Comparison of ENCODE assay signal across 15 mouse cellular contexts in the genomic region with DNA sequence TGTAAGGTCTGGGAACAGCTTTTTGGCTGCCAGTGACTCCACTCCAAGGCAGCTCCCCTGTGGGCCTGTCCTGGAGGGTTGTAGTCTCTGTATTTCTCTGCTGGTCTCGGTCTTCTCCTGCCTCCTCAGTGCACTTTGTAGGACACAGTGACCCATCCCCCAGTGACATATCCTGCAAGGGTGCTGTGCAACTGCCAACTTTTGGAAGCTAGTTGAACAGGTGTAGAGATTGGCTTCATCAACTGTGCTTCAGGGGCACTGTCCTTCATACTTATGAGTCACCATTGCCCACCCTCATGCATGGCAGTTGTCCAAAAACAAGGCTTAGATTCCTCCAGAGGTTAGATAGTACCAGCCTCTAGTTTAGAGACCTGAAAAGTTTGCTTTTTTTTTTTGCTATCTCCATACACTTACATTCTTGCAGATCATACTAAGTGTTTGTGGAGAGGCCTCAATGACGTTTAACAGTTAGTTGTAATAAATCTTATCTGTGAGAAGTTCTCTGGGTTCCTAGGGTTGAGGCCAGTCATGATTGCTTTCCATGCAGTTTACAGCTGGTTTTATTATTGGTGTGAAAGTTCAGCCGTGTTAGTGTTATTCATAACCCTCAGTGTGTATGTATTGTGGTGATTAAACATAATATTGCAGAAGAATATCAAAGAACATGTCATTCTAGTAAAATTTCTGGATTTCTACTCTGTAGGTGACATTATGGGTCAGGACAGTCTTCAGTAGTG. TPM values are rescaled to one million over a fixed set of nuclear protein-coding genes. Genes with fewer than 3 reads are reported as not detected.
DNase-seq lines count a peak whose midpoint lies in the region; ATAC-seq and TF ChIP-seq lines count a peak whose summit lies in the region.
"Had no signal": no experiment of that assay in that cellular context is flagged by ENCODE, and none has a peak within 500 bp of the region (broad histone marks: within the 10 kb centered on the region; RNA-seq: fewer than 3 reads in every experiment).

No protein-coding gene starts in this region.

- intact Hi-C loops in gastrocnemius, adult 2 months (cut with DNase I) = no loop called here
- intact Hi-C loops in gastrocnemius, postnatal 14 days (cut with DNase I; ENCODE audit: low total_unique reads) = no loop called here

- peaks cover 4% of the 10 kb centered on the region for H3K79me3 ChIP-seq in C2C12 (ENCODE audit: low read depth)

- no peaks in the 10 kb centered on the region for H3K36me3 ChIP-seq in C2C12 (ENCODE audit: control insufficient read depth, insufficient read depth)
- peaks cover 5% of the 10 kb centered on the region; the same call in 1 of the 2 replicates for H3K36me3 ChIP-seq in erythroblast, embryonic 14.5 days (ENCODE audit: control insufficient read depth)
- H3K36me3 ChIP-seq: hindbrain, embryonic 15.5 days; limb, embryonic 10.5 days; neural tube, embryonic 13.5 days had no signal

- TF ChIP-seq CTCF in gastrocnemius, adult 2 months (IDR thresholded peaks at IDR 0.05) = no peak
- no peak for TF ChIP-seq CTCF in C2C12 (IDR thresholded peaks at IDR 0.05; ENCODE audit: control insufficient read depth, insufficient read depth, insufficient read length)

- no peaks in the 10 kb centered on the region for H3K9me3 ChIP-seq in erythroblast, embryonic 14.5 days (ENCODE audit: control insufficient read depth, low read length)
- H3K9me3 ChIP-seq: hindbrain, embryonic 15.5 days; limb, embryonic 10.5 days; neural tube, embryonic 13.5 days had no signal

- no peak overlapping the region for H3ac ChIP-seq in C2C12 (ENCODE audit: control insufficient read depth, insufficient read length, low read depth)

- no peaks in the 10 kb centered on the region for H3K27me3 ChIP-seq in C2C12 (ENCODE audit: control insufficient read depth, insufficient read depth, insufficient read length)
- no peaks in the 10 kb centered on the region for H3K27me3 ChIP-seq in erythroblast, embryonic 14.5 days (ENCODE audit: control insufficient read depth)
- H3K27me3 ChIP-seq: CH12.LX; hindbrain, embryonic 15.5 days; neural tube, embryonic 13.5 days had no signal

- peaks cover 15% of the 10 kb centered on the region for H3K79me2 ChIP-seq in C2C12 (ENCODE audit: control insufficient read depth, insufficient read depth)

- H3K4me1 ChIP-seq in erythroblast, embryonic 14.5 days (ENCODE audit: control insufficient read depth) = peaks cover 32% of the 10 kb centered on the region
- H3K4me1 ChIP-seq: hindbrain, embryonic 15.5 days had no signal

- DNase-seq in gastrocnemius, adult 2 months = peak; percentile 41
- DNase-seq in gastrocnemius, postnatal 14 days = no peak
- no peak for DNase-seq in right cerebral cortex, postnatal 14 days
- DNase-seq in ovary, postnatal 14 days (ENCODE audit: low spot score) = no peak
- DNase-seq: forebrain, postnatal 0 days; midbrain, embryonic 14.5 days; thymus, postnatal 36 days had no signal

- no peak overlapping the region for H3K4me3 ChIP-seq in gastrocnemius, adult 2 months
- H3K4me3 ChIP-seq in C2C12 (ENCODE audit: insufficient read depth, poor library complexity, severe bottlenecking) = no peak overlapping the region
- peak overlapping the region; percentile 26 for H3K4me3 ChIP-seq in erythroblast, embryonic 14.5 days (replicated peaks)
- H3K4me3 ChIP-seq: hindbrain, embryonic 15.5 days; limb, embryonic 10.5 days; neural tube, embryonic 13.5 days had no signal

- ATAC-seq in megakaryocyte-erythroid progenitor cell, adult 5-6 weeks (replicated peaks; ENCODE audit: low FRiP score, low TSS enrichment, poor library complexity, severe bottlenecking) = 0 out of 2 replicates have a peak, but pooled peaks have one; percentile 38
- no peak for ATAC-seq in activated CD4-positive, CD25-positive, alpha-beta regulatory T cell, adult 4 months

- peak overlapping the region; percentile 79 for H3K27ac ChIP-seq in gastrocnemius, adult 2 months
- H3K27ac ChIP-seq: hindbrain, embryonic 15.5 days; limb, embryonic 10.5 days; neural tube, embryonic 13.5 days had no signal

TF ChIP-seq in C2C12, 6 proteins besides CTCF, POLR2A, EP300 and RAD21:
- TF ChIP-seq USF1 (IDR thresholded peaks at IDR 0.05; ENCODE audit: low read depth) (no peak), MYOG (IDR thresholded peaks at IDR 0.05; ENCODE audit: control insufficient read depth, extremely low read depth, insufficient read length) (no peak), MYOD1 (IDR thresholded peaks at IDR 0.05; ENCODE audit: control insufficient read depth, insufficient read length, low read depth) (peak; percentile 92), MAX (IDR thresholded peaks at IDR 0.05) (no peak), CEBPB (IDR thresholded peaks at IDR 0.05; ENCODE audit: low read depth) (no peak), FOSL1 (IDR thresholded peaks at IDR 0.05; ENCODE audit: insufficient read depth, low read length, poor library complexity, severe bottlenecking) (no peak)

RNA-seq across cellular contexts. Expression of gene AL731706.1, which starts 29.2 kb away (rescaled TPM):
- 10 to 100 TPM; 22.5 to 28.0 TPM for total RNA-seq in gastrocnemius, adult 2 months (2021)
- 10 to 100 TPM; 13.3 to 15.9 TPM for total RNA-seq in gastrocnemius, postnatal 14 days (2021)
- 31.1 TPM for polyA plus RNA-seq in C2C12 (2012; fragmentation: generic; extraction: Trizol)
- 0.08 TPM in 2 replicates for polyA plus RNA-seq in erythroblast, embryonic 14.5 days (2012)
- total RNA-seq in megakaryocyte-erythroid progenitor cell, adult 5-6 weeks (2014; fragmentation: Nextera tagmentation) = 3.5 TPM in 1 of 2 replicates, not detected in the other
- total RNA-seq in megakaryocyte-erythroid progenitor cell, adult 5-6 weeks (2017) = 8.2 and 10.9 TPM in 2 replicates
- polyA plus RNA-seq in activated CD4-positive, CD25-positive, alpha-beta regulatory T cell, adult 4 months (2017; shearing (Covaris generic)) = 10 to 100 TPM; 13.5 to 15.4 TPM

RNA-seq across cellular contexts. Expression of gene Mkks, which starts 29.2 kb away (rescaled TPM):
- 10 to 100 TPM; 33.5 to 38.2 TPM for total RNA-seq in gastrocnemius, adult 2 months (2021)
- 10 to 100 TPM; 16.2 to 23.4 TPM for total RNA-seq in gastrocnemius, postnatal 14 days (2021)
- polyA plus RNA-seq in C2C12 (2012; fragmentation: generic; extraction: Trizol) = 5.2 TPM
- polyA plus RNA-seq in erythroblast, embryonic 14.5 days (2012) = 0.07 TPM in 1 of 2 replicates, not detected in the other
- 11.2 and 21.7 TPM in 2 replicates for total RNA-seq in megakaryocyte-erythroid progenitor cell, adult 5-6 weeks (2014; fragmentation: Nextera tagmentation)
- 12.5 and 16.4 TPM in 2 replicates for total RNA-seq in megakaryocyte-erythroid progenitor cell, adult 5-6 weeks (2017)
- polyA plus RNA-seq in activated CD4-positive, CD25-positive, alpha-beta regulatory T cell, adult 4 months (2017; shearing (Covaris generic)) = 10 to 100 TPM; 16.7 to 19.8 TPM

RNA-seq across cellular contexts. Expression of gene Slx4ip, which starts 29.4 kb away (rescaled TPM):
- 1 to 10 TPM; 2.6 to 4.8 TPM for total RNA-seq in gastrocnemius, adult 2 months (2021)
- 1 to 10 TPM; 2.4 to 2.7 TPM for total RNA-seq in gastrocnemius, postnatal 14 days (2021)
- polyA plus RNA-seq in C2C12 (2012; fragmentation: generic; extraction: Trizol) = 1.1 TPM
- polyA plus RNA-seq in erythroblast, embryonic 14.5 days (2012) = 0.05 and 0.07 TPM in 2 replicates
- total RNA-seq in megakaryocyte-erythroid progenitor cell, adult 5-6 weeks (2014; fragmentation: Nextera tagmentation) = 8.2 and 9.1 TPM in 2 replicates
- 5.4 and 7.6 TPM in 2 replicates for total RNA-seq in megakaryocyte-erythroid progenitor cell, adult 5-6 weeks (2017)
- polyA plus RNA-seq in activated CD4-positive, CD25-positive, alpha-beta regulatory T cell, adult 4 months (2017; shearing (Covaris generic)) = 1 to 10 TPM; 4.4 to 5.0 TPM

RNA-seq across cellular contexts. Expression of gene AL731706.2, which starts 34.9 kb away (rescaled TPM):
- 10 to 100 TPM; 15.3 to 37.8 TPM for total RNA-seq in gastrocnemius, adult 2 months (2021)
- total RNA-seq in gastrocnemius, postnatal 14 days (2021) = 10 to 100 TPM; 16.9 to 26.8 TPM
- 11.8 TPM for polyA plus RNA-seq in C2C12 (2012; fragmentation: generic; extraction: Trizol)
- polyA plus RNA-seq in erythroblast, embryonic 14.5 days (2012) = not detected in 2 replicates
- total RNA-seq in megakaryocyte-erythroid progenitor cell, adult 5-6 weeks (2014; fragmentation: Nextera tagmentation) = 20.4 TPM in 1 of 2 replicates, not detected in the other
- total RNA-seq in megakaryocyte-erythroid progenitor cell, adult 5-6 weeks (2017) = not detected in 2 replicates
- 10 to 100 TPM in 1 of 2 experiments, not detected in 1; 26.6 TPM for polyA plus RNA-seq in activated CD4-positive, CD25-positive, alpha-beta regulatory T cell, adult 4 months (2017; shearing (Covaris generic))
- total RNA-seq: forebrain, postnatal 0 days had no signal
